Mouse (Mus musculus): Measurements from ENCODE around the gene Phgdh.

The Phgdh gene

GRCm38 (mm10) chr3:98339706-98340109, at the start of gene Phgdh:
Gene Phgdh, minus strand, starts transcription at chr3:98339990.
- peak; percentile 64 to 77 for DNase-seq (ENCODE audit: low read depth in 2 of 2, low spot score in 2 of 2)

GRCm38 (mm10) chr3:98389305-98389704, 49.5 kb upstream of the Phgdh start:
- DNase-seq (ENCODE audit: low read depth in 2 of 2, low spot score in 2 of 2): no peak

GRCm38 (mm10) chr3:98387756-98388155, 48.0 kb upstream of the Phgdh start:
- DNase-seq (ENCODE audit: low read depth in 2 of 2, low spot score in 2 of 2): no peak

- DNase-seq (ENCODE audit: low read depth in 2 of 2, low spot score in 2 of 2): no peak
Measured at GRCm38 (mm10) chr3:98387086-98387485, 47.3 kb upstream of the Phgdh start.

GRCm38 (mm10) chr3:98383024-98383790, 43.4 kb upstream of the Phgdh start:
- DNase-seq (ENCODE audit: low read depth in 2 of 2, low spot score in 2 of 2): no peak

GRCm38 (mm10) chr3:98382246-98382939, 42.6 kb upstream of the Phgdh start, which contains the start of gene Zfp697:
Gene Zfp697, plus strand, starts transcription at chr3:98382461.
- DNase-seq (ENCODE audit: low read depth in 2 of 2, low spot score in 2 of 2): no peak

GRCm38 (mm10) chr3:98381677-98382245, 42.0 kb upstream of the Phgdh start:
- DNase-seq (ENCODE audit: low read depth in 2 of 2, low spot score in 2 of 2): no peak

- no peak for DNase-seq (ENCODE audit: low read depth in 2 of 2, low spot score in 2 of 2)
Measured at GRCm38 (mm10) chr3:98379236-98379635, 39.4 kb upstream of the Phgdh start.

GRCm38 (mm10) chr3:98378267-98378666, 38.5 kb upstream of the Phgdh start:
- DNase-seq (ENCODE audit: low read depth in 2 of 2, low spot score in 2 of 2): no peak

- DNase-seq (ENCODE audit: low read depth in 2 of 2, low spot score in 2 of 2): no peak
Measured at GRCm38 (mm10) chr3:98374980-98375379, 35.2 kb upstream of the Phgdh start.

- no peak for DNase-seq (ENCODE audit: low read depth in 2 of 2, low spot score in 2 of 2)
Measured at GRCm38 (mm10) chr3:98374062-98374719, 34.4 kb upstream of the Phgdh start.

GRCm38 (mm10) chr3:98368776-98369175, 29.0 kb upstream of the Phgdh start:
- DNase-seq (ENCODE audit: low read depth in 2 of 2, low spot score in 2 of 2): no peak

- DNase-seq (ENCODE audit: low read depth in 2 of 2, low spot score in 2 of 2): no peak
Measured at GRCm38 (mm10) chr3:98368283-98368682, 28.5 kb upstream of the Phgdh start.

- no peak for DNase-seq (ENCODE audit: low read depth in 2 of 2, low spot score in 2 of 2)
Measured at GRCm38 (mm10) chr3:98366823-98367222, 27.0 kb upstream of the Phgdh start.

- no peak for DNase-seq (ENCODE audit: low read depth in 2 of 2, low spot score in 2 of 2)
Measured at GRCm38 (mm10) chr3:98366086-98366485, 26.3 kb upstream of the Phgdh start.

GRCm38 (mm10) chr3:98362753-98363152, 23.0 kb upstream of the Phgdh start:
- DNase-seq (ENCODE audit: low read depth in 2 of 2, low spot score in 2 of 2): no peak

- DNase-seq (ENCODE audit: low read depth in 2 of 2, low spot score in 2 of 2): no peak
Measured at GRCm38 (mm10) chr3:98356632-98357370, 17.0 kb upstream of the Phgdh start.

- no peak for DNase-seq (ENCODE audit: low read depth in 2 of 2, low spot score in 2 of 2)
Measured at GRCm38 (mm10) chr3:98356026-98356365, 16.2 kb upstream of the Phgdh start.

GRCm38 (mm10) chr3:98355344-98356025, 15.7 kb upstream of the Phgdh start:
- DNase-seq (ENCODE audit: low read depth in 2 of 2, low spot score in 2 of 2): no peak

- DNase-seq (ENCODE audit: low read depth in 2 of 2, low spot score in 2 of 2): peak; percentile 60 to 73
Measured at GRCm38 (mm10) chr3:98353892-98354291, 14.1 kb upstream of the Phgdh start.
